Mouse (Mus musculus) retina, postnatal 1 day (tissue): ENCODE measurements around the gene Vmn1r78.
"Not testable (repeated sequence)": the region's sequence is repeated elsewhere in the genome, so short reads cannot be mapped to it uniquely, and the experiment has no call there.

Source experiments
- DNase-seq: peaks from one replicate; pipeline ENCODE4 v3.0.0-alpha.2; 2012

Vmn1r78 gene

GRCm38 (mm10) chr7:12149957-12150356 is at the start of gene Vmn1r78:
Vmn1r78 (plus strand) TSS chr7:12150257.
- no peak for DNase-seq

- DNase-seq, result not testable (repeated sequence)
Observed at GRCm38 (mm10) chr7:12156463-12156862, 6.4 kb downstream of the Vmn1r78 start.

- DNase-seq, result not testable (repeated sequence)
Observed at GRCm38 (mm10) chr7:12170979-12171378, 20.9 kb downstream of the Vmn1r78 start, which contains the start of gene Vmn1r79. Vmn1r79 (plus strand) TSS chr7:12171279.

DNA sequence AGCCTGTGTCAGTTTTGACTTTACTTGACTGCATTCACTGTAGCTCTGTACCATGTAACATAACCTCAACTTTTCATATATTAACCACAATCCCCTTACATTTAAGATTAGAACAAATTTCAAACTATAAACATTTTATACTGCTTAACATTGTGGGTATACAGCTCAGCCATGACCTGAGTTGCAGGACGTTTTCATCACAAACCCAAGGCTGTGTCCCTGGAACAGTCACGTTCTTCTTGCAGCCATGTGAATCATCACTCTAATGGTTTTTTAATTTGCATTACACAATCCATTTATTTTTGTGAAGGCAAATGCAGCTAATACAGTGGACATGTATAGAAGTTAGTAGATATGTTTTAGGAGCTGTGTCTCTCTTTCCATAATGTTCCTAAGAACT is 22.9 kb downstream of the Vmn1r78 start:
- not testable (repeated sequence) for DNase-seq

GRCm38 (mm10) chr7:12188986-12189385 is 38.9 kb downstream of the Vmn1r78 start, which contains the start of gene Vmn1r80:
Vmn1r80 (plus strand) TSS chr7:12189286.
- DNase-seq, result no peak

DNA sequence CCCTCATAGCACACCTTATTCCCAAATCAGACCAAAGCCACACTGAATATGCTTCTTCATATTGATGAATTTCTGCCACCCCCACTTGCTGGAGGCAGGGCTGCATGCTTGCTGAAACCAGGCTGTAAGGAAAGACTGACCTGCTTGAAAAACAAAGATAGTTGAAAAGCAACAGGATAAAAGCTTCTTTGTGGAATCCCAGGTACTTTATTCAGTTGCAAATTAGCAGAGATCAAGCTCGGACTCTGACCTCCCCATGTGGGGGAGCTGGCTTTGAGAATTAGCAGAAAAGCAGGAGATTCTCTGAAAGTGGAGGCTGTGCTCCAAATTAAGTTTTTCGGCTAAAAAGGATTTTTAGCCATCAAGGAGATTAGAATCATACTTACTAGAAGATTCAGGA is 54.1 kb downstream of the Vmn1r78 start:
- DNase-seq, result no peak
